Mouse (Mus musculus) stomach, embryonic 16.5 days (tissue): ENCODE results near the gene Hes7. TPM values are rescaled to one million over a fixed set of nuclear protein-coding genes. Genes with fewer than 3 reads are reported as not detected.
A peak's percentile ranks its signal among the peaks of the same experiment; 100 is the strongest.

Experiments
- ATAC-seq: fragments of 200-750 bp; cut with Nextera tagmentation; 2 replicates; pipeline ENCODE4 v1.8.0; 2017; ENCODE audit warnings: moderate number of reproducible peaks, moderate TSS enrichment; ENCODE audit not compliant: insufficient read depth, low FRiP score
- H3K27ac ChIP-seq: fragments of 300-500 bp; sonication (generic); 2 replicates; pipeline ENCODE4 v1.5.1; 2014; ENCODE audit warnings: low read length
- H3K27me3 ChIP-seq: fragments of 300-500 bp; sonication (generic); 2 replicates; pipeline ENCODE4 v1.6.1; 2014; ENCODE audit warnings: low read length, control low read depth, mixed read lengths; ENCODE audit not compliant: control insufficient read depth, insufficient read depth
- H3K36me3 ChIP-seq: fragments of 300-500 bp; sonication (generic); 2 replicates; pipeline ENCODE4 v1.6.1; 2014; ENCODE audit warnings: low read length; ENCODE audit not compliant: control insufficient read depth, insufficient read depth
- H3K4me1 ChIP-seq: fragments of 300-500 bp; sonication (generic); 2 replicates; pipeline ENCODE4 v1.6.1; 2014; ENCODE audit warnings: low read length, control low read depth, mixed read lengths; ENCODE audit not compliant: control insufficient read depth, insufficient read depth
- H3K4me2 ChIP-seq: fragments of 300-500 bp; sonication (generic); 2 replicates; pipeline ENCODE4 v1.6.1; 2014; ENCODE audit warnings: low read depth, low read length, mixed read lengths
- H3K4me3 ChIP-seq: fragments of 300-500 bp; sonication (generic); replicated peaks from 2 replicates; pipeline ENCODE4 v1.5.1; 2014; ENCODE audit warnings: mild to moderate bottlenecking, low read length
- H3K9ac ChIP-seq: fragments of 300-500 bp; sonication (generic); 2 replicates; pipeline ENCODE4 v1.6.1; 2014; ENCODE audit warnings: low read length
- H3K9me3 ChIP-seq: fragments of 300-500 bp; sonication (generic); replicated peaks from 2 replicates; pipeline ENCODE4 v1.6.1; 2016; ENCODE audit warnings: low read length, control low read depth; ENCODE audit not compliant: control insufficient read depth
- WGBS: fragments of 180-500 bp; shearing (Covaris S2); extraction: QIAGEN DNeasy Blood & Tissue Kit; methylation state at CpG from one replicate; pipeline ENCODE4 v1.1.7; 2014; 5-methylcytosine and 5-hydroxymethylcytosine counted together
- polyA plus RNA-seq: library from polyadenylated mRNA; unstranded; fragments of >200 nt; fragmentation: Nextera tagmentation; extraction: Ambion mirVana; gene quantifications from 2 replicates; pipeline ENCODE4 v1.2.1, GENCODE M21; 2015

Gene Hes7
- polyA plus RNA-seq = 0.40 and 0.69 TPM in 2 replicates

DNA sequence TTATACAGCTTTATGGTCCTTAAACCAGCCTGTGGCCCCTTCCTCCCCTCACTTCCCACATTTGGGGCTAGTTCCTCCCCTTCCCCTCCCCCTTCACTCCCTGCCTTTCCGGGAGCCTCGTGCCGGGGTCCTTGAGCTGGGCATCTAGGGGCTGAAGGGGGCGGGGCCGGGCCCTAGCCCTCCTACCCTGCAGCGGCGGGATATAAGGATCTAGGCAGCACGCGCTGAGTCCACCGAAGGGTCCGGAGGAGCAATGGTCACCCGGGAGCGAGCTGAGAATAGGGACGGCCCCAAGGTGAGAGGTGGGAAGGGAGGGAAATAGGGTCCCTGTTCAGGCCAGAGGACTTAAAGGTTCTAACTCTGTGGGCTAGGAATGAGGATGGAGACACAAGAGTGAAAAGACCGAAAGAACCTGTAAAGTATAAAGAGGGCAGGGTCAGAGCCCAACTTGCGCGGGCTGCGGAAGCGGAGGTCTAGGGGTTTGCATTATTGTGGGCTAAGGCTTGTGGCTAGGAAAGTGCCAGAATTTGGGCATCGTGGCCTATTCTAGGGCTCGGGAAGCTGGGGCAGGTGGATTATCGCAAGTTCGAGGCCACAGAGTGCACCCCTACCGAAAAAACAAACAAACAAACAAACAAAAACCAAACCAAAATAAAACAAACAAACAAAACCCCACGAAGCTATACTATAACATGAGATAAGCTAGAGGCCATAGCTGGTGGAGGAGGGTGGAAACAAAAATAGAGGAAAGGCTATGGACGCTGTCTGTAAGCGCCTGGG is at the start of gene Hes7:
TSS of gene Hes7 (plus strand) at position 184 of the 780 bp plus-strand sequence.
- Histone ChIP-seq H3K4me2 (peak within 1 kb of the TSS; percentile 95), H3K36me3 (no peaks in the 10 kb centered on the region), H3K4me3 (peak within 1 kb of the TSS; percentile 57), H3K9ac (peak within 1 kb of the TSS; percentile 85), H3K27ac (no peak within 1 kb of the TSS), H3K4me1 (peaks cover 21% of the 10 kb centered on the region), H3K27me3 (no peaks in the 10 kb centered on the region), H3K9me3 (no peaks in the 10 kb centered on the region)
- no peak for ATAC-seq
- WGBS = 3% methylated on average over 27 of the region's 27 CpGs

DNA sequence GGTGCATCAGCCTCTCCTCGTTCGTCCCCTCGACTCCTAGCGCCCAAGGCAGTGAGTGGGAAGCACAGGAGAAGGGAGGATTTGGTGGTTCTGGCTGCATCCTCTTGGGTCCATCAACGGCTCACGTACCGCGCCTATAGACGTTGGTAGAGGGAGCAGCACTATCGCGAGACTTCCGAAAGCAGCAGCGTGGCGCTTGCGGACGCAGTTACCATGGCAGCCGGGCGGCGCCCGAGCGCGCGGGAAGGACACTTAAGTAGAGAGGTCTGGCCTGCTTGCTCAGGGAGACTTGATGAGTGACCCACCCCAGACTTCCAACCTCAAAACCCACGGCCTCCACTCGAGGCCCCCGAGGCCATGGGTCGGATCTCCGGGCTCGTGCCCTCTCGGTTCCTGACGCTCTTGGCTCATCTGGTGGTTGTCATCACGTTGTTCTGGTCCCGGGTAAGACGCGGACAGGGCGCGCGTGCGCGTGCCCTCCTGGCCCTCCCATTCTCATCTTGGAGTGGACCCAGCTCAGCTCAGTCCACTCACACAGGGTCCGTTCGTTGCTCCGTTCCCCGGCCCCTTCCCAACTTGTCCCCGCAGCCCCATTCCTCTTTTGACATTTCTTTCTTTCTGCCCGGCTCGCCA is 49.5 kb upstream of the Hes7 start, which contains the start of gene Tmem107:
TSS of gene Tmem107 (plus strand) at position 217 of the 633 bp plus-strand sequence.
- H3K27ac ChIP-seq = peak within 1 kb of the TSS; percentile 97
- WGBS = under 1% methylated on average over 47 of the region's 47 CpGs
- H3K4me3 ChIP-seq = peak within 1 kb of the TSS; percentile 74
- H3K36me3 ChIP-seq = no peaks in the 10 kb centered on the region
- peak; percentile 90 for ATAC-seq
- no peaks in the 10 kb centered on the region for H3K27me3 ChIP-seq
- peak within 1 kb of the TSS; percentile 92 for H3K4me2 ChIP-seq
- H3K9me3 ChIP-seq = no peaks in the 10 kb centered on the region
- peak within 1 kb of the TSS; percentile 89 for H3K9ac ChIP-seq
- H3K4me1 ChIP-seq = peaks cover 46% of the 10 kb centered on the region

DNA sequence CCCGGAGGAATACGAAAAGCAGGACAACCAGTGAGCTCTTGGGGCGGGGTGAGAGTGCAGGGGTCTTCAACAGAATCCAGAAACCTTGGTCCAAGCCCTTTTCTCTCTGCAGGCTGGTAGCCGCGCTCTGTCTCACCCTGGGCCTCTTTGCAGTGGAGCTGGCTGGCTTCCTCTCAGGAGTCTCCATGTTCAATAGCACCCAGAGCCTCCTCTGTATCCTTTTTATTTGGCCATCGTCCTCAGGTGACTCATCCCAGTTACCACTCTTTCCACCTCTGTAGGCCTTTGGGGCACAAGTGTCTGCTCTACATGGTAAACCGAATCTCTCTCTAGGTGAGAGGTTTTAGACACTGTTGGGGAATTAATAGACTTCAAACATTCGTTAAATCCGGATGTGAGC is 48.9 kb upstream of the Hes7 start:
- H3K9ac ChIP-seq = peak overlapping the region; percentile 89
- H3K4me2 ChIP-seq = peak overlapping the region; percentile 92
- no peaks in the 10 kb centered on the region for H3K9me3 ChIP-seq
- no peak for ATAC-seq
- peaks cover 41% of the 10 kb centered on the region for H3K4me1 ChIP-seq
- peak overlapping the region; percentile 74 for H3K4me3 ChIP-seq
- no peaks in the 10 kb centered on the region for H3K36me3 ChIP-seq
- H3K27me3 ChIP-seq = no peaks in the 10 kb centered on the region
- peak overlapping the region; percentile 97 for H3K27ac ChIP-seq
- 29% methylated on average over 9 of the region's 9 CpGs for WGBS

DNA sequence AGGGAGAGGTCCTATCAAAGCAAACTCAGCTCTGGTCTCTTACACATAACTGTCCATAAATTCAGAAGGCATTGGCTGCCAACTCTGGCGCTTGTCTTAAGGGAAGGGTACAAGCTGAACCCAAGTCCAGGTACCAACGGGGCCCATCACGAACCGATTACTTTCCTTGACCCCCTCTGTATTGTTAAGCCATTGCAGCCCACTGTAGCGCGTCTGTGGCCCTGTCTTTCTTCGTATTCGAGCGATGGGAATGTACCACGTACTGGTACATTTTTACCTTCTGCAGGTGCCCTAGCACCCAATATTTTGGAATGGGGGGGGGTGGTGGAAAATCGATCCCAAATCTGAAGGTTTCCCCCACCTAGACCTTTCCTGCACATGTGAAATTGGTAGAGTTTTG is 48.0 kb upstream of the Hes7 start:
- Histone ChIP-seq H3K9ac (peak overlapping the region; percentile 69), H3K4me3 (peak overlapping the region; percentile 38), H3K4me1 (peaks cover 33% of the 10 kb centered on the region), H3K36me3 (no peaks in the 10 kb centered on the region), H3K27me3 (no peaks in the 10 kb centered on the region), H3K9me3 (no peaks in the 10 kb centered on the region), H3K4me2 (peak overlapping the region; percentile 55), H3K27ac (peak overlapping the region; percentile 84)
- 81% methylated on average over 11 of the region's 11 CpGs for WGBS
- no peak for ATAC-seq

DNA sequence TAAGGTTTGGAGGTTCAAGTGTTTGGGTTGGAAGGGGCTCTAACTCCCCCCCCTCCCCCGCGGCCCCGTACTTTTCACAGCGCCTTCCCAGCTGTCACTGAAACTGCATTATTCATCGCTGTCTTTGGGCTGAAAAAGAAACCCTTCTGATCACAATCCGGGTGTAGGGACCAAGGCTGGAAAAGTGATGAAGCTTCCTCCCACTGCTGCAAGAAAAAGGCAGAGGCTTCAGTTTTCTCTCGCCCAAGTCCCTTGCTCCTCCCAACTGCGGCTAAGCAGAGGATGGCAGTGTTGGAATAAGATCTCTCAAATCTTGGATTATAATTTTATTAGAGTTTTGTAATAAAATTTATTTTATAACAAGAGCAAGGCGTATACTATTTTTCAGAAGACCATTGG is 47.5 kb upstream of the Hes7 start:
- H3K27me3 ChIP-seq = no peaks in the 10 kb centered on the region
- H3K9me3 ChIP-seq = no peaks in the 10 kb centered on the region
- 6% methylated on average over 9 of the region's 9 CpGs for WGBS
- H3K9ac ChIP-seq = peak overlapping the region; percentile 69
- peak overlapping the region; percentile 38 for H3K4me3 ChIP-seq
- ATAC-seq = no peak
- H3K27ac ChIP-seq = peak overlapping the region; percentile 84
- H3K4me1 ChIP-seq = peaks cover 28% of the 10 kb centered on the region
- no peaks in the 10 kb centered on the region for H3K36me3 ChIP-seq
- H3K4me2 ChIP-seq = peak overlapping the region; percentile 55

DNA sequence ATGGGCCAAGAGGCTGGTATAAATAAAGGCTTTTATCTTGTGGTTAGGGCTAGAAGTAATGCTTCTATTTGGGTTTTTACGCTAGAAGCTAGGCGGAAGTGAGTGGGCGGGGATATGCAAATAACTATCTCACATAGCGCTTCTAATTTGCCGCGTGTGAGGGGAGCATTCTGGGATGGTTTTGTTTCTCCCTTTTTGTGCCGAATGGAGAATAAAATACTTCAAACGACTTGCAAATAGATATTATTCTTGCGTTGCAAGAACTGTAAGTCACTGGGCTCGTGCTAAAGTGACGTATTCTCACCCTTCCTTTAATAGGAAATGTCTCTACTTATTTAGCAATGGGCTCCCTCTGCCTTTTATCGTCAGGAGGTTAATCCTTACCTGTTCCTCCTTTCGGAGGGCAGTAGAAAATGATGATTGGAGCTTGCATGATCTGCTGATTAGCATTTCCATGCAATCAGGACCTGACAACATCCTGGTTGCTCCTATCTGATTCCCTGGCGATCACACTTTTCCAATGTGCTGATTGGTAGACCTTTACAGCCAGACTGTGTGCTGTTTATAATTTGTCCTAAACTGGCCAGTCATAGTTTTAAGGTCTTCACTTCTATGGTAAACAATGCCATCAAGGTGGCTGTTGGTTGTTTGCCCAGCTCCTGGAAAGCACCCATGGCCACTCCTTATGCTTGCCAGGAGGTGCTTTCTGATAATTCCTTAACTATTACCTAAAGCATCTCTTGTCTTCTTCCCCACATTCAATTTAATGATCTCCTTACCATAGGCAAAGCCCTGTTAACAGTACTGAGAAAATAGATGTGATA is 46.9 kb upstream of the Hes7 start:
- WGBS = under 1% methylated on average over 14 of the region's 14 CpGs
- Histone ChIP-seq H3K36me3 (no peaks in the 10 kb centered on the region), H3K9ac (peak overlapping the region; percentile 62), H3K4me1 (peaks cover 26% of the 10 kb centered on the region), H3K4me2 (peak overlapping the region; percentile 55), H3K27ac (peak overlapping the region; percentile 84), H3K9me3 (no peaks in the 10 kb centered on the region), H3K4me3 (peak overlapping the region; percentile 38), H3K27me3 (no peaks in the 10 kb centered on the region)
- ATAC-seq = peak; percentile 72

DNA sequence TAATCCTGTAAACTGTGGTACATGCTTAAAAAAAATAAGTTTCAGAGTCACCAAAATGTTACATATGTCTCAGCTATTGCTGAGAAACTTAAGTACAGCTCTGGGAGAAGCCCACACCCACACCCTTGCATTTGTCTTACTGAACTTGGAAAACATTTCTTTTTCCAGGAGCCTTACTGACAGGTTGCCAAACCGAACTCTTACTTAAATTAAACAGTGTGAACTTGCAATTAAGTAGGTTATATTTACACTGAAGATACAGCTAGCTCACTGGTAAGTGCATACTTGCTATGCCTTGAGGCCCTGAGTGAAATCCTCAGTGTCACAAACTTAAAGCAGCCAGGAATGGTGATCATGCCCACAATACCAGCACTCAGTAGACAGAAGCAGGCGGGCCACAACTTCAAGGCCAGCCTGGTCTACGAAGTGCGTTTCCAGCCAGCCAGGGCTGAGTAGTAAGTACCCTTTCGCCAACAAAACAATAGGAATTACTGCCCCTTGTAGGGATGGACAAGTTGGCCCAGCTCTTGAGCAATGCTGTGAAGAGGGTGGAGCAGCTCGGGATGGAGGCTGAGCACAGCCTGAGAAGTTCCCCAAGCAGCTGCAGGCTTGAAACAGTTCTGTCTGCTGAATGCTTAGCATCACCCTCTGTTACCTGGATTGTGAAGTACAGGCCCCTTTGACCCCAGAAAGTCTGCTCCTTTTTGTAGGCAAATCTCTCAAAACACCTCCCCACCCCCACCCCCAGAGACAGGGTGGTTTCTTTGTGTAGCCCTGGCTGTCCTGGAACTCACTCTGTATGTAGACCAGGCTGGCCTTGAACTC is 46.0 kb upstream of the Hes7 start:
- Histone ChIP-seq H3K4me2 (0 out of 2 replicates have a peak overlapping the region, but pooled peaks have one; percentile 6), H3K27me3 (no peaks in the 10 kb centered on the region), H3K9ac (peak overlapping the region; percentile 10; the same call in 1 of the 2 replicates), H3K4me3 (no peak overlapping the region), H3K9me3 (no peaks in the 10 kb centered on the region), H3K4me1 (peaks cover 26% of the 10 kb centered on the region), H3K27ac (peak overlapping the region; percentile 84), H3K36me3 (no peaks in the 10 kb centered on the region)
- no peak for ATAC-seq
- WGBS = 31% methylated on average over 6 of the region's 6 CpGs

DNA sequence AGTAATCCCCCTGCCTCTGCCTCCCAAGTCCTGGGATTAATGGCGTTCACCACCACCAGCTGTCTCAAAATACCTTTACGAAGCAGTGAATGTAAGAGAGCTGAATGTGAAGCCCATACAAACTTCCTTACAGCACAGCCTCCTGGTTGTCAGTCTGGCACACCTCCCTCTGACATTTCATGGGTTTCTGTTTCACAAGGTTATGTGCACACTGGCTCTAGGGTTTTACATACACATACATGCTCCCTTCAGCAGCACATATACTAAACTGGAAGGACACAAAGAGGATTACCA is 45.5 kb upstream of the Hes7 start:
- 48% methylated on average over 2 of the region's 2 CpGs for WGBS
- H3K4me1 ChIP-seq = peaks cover 26% of the 10 kb centered on the region
- H3K27me3 ChIP-seq = no peaks in the 10 kb centered on the region
- H3K36me3 ChIP-seq = no peaks in the 10 kb centered on the region
- no peak overlapping the region for H3K9ac ChIP-seq
- no peak overlapping the region for H3K4me3 ChIP-seq
- no peaks in the 10 kb centered on the region for H3K9me3 ChIP-seq
- peak overlapping the region; percentile 84; the same call in 1 of the 2 replicates for H3K27ac ChIP-seq
- ATAC-seq = no peak
- no peak overlapping the region for H3K4me2 ChIP-seq
